Mouse (Mus musculus): ENCODE data around the gene Myo18a.

GRCm38 (mm10) chr11:77793238-77793930 is 30.3 kb downstream of the Myo18a start:
- TF ChIP-seq CTCF (IDR thresholded peaks at IDR 0.05) = peak; percentile 99
- TF ChIP-seq EP300 (IDR thresholded peaks at IDR 0.05) = 0 out of 2 replicates have a peak, but pooled peaks have one; percentile 22

All from lung, postnatal 0 days (tissue).